Mouse (Mus musculus) limb, embryonic 11.5 days (tissue): ENCODE results near the gene Arl13b. TPM values are rescaled to one million over a fixed set of nuclear protein-coding genes. Genes with fewer than 3 reads are reported as not detected.

Experiments used
- ATAC-seq: fragments of 200-750 bp; cut with Nextera tagmentation; 2 replicates; pipeline ENCODE4 v1.8.0; 2017; ENCODE audit warnings: low read depth; ENCODE audit not compliant: insufficient number of reproducible peaks, low FRiP score, low TSS enrichment
- DNase-seq: peaks from one replicate; pipeline ENCODE4 v3.0.0-alpha.2; 2015; ENCODE audit warnings: low spot score
- H3K27ac ChIP-seq: fragments of 300-500 bp; sonication (generic); replicated peaks from 2 replicates; pipeline ENCODE4 v1.5.1; 2014; ENCODE audit warnings: low read depth, mild to moderate bottlenecking, low read length
- H3K27me3 ChIP-seq: fragments of 300-500 bp; sonication (generic); 2 replicates; pipeline ENCODE4 v1.6.1; 2014; ENCODE audit warnings: mild to moderate bottlenecking, low read length, mixed read lengths; ENCODE audit not compliant: control insufficient read depth, insufficient read depth
- H3K36me3 ChIP-seq: fragments of 300-500 bp; sonication (generic); 2 replicates; pipeline ENCODE4 v1.6.1; 2014; ENCODE audit warnings: mild to moderate bottlenecking, low read length, moderate library complexity, mixed read lengths; ENCODE audit not compliant: control insufficient read depth, insufficient read depth
- H3K4me1 ChIP-seq: fragments of 300-500 bp; sonication (generic); 2 replicates; pipeline ENCODE4 v1.6.1; 2014; ENCODE audit warnings: low read length, mixed read lengths; ENCODE audit not compliant: control insufficient read depth, insufficient read depth
- H3K4me2 ChIP-seq: fragments of 300-500 bp; sonication (generic); 2 replicates; pipeline ENCODE4 v1.6.1; 2014; ENCODE audit warnings: low read depth, mild to moderate bottlenecking, moderate library complexity; ENCODE audit not compliant: severe bottlenecking
- H3K4me3 ChIP-seq: fragments of 300-500 bp; sonication (generic); 2 replicates; pipeline ENCODE4 v1.5.1; 2014; ENCODE audit warnings: low read depth, low read length
- H3K9ac ChIP-seq: fragments of 300-500 bp; sonication (generic); 2 replicates; pipeline ENCODE4 v1.6.1; 2014; ENCODE audit warnings: mild to moderate bottlenecking, low read length
- H3K9me3 ChIP-seq: fragments of 300-500 bp; sonication (generic); 2 replicates; pipeline ENCODE4 v1.6.1; 2016; ENCODE audit warnings: low read length; ENCODE audit not compliant: control insufficient read depth
- WGBS: fragments of 180-500 bp; shearing (Covaris S2); extraction: QIAGEN DNeasy Blood & Tissue Kit; methylation state at CpG from one replicate; pipeline ENCODE4 v1.1.7; 2014; 5-methylcytosine and 5-hydroxymethylcytosine counted together
- microRNA-seq: library from miRNA; unstranded; fragments of <30 nt; microRNA quantifications from one replicate; pipeline ENCODE4, GENCODE M21; 2016
- polyA plus RNA-seq: library from polyadenylated mRNA; unstranded; fragments of >200 nt; fragmentation: Nextera tagmentation; extraction: Ambion mirVana; gene quantifications from 2 replicates; pipeline ENCODE4 v1.2.1, GENCODE M21; 2014

Arl13b gene
- polyA plus RNA-seq, 1 experiment from 2014 or later, result 19.5 TPM

DNA sequence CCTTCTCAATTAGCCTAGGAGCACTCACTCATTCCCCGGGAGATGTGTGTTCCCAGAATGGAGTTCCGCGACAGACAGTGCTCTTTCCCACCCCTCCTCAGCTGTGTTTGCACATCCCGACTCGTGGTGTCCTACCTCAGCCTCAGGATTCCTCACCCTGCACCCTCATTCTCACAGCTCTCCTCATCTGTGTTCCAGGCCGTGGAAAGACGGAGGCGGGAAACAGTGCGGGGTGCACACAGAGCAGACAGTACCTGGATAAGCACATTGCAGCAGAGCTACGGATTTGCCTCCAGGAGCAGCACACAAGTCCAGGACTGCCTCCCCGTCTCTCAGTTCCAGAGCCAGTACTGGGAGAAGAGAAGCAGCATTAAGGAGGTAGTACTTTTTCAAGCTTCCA lies 70.8 kb downstream of the Arl13b start:
- Histone ChIP-seq H3K4me3 (no peak overlapping the region), H3K4me1 (peaks cover 9% of the 10 kb centered on the region), H3K27ac (no peak overlapping the region), H3K4me2 (no peak overlapping the region), H3K9me3 (no peaks in the 10 kb centered on the region), H3K27me3 (no peaks in the 10 kb centered on the region), H3K36me3 (no peaks in the 10 kb centered on the region), H3K9ac (no peak overlapping the region)
- WGBS, result 89% methylated on average over 11 of the region's 11 CpGs
- DNase-seq (no peak), ATAC-seq (no peak)

DNA sequence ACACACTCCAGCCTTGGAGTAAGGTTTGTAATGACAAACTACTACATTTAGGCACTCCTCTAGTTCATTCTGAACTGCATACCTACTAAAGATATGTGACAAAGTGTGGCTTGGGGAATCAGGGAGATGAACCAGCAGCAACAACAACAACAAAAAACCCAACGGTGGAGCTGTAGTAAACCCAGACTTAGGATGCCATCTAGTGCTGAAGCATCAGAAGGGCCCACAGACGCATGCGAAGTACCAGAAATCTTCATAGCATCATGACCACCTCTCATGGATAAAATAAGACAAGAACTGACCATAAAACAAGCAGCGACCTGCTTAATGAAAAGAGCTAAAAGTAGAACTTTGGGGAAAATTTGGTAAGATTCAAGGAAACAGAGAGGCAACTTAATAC lies 73.4 kb downstream of the Arl13b start:
- Histone ChIP-seq H3K27ac (no peak overlapping the region), H3K27me3 (no peaks in the 10 kb centered on the region), H3K9me3 (no peaks in the 10 kb centered on the region), H3K9ac (no peak overlapping the region), H3K4me3 (no peak overlapping the region), H3K4me2 (no peak overlapping the region), H3K36me3 (no peaks in the 10 kb centered on the region), H3K4me1 (peaks cover 3% of the 10 kb centered on the region)
- no peak for DNase-seq
- WGBS, result 83% methylated on average over 4 of the region's 4 CpGs
- no peak for ATAC-seq

DNA sequence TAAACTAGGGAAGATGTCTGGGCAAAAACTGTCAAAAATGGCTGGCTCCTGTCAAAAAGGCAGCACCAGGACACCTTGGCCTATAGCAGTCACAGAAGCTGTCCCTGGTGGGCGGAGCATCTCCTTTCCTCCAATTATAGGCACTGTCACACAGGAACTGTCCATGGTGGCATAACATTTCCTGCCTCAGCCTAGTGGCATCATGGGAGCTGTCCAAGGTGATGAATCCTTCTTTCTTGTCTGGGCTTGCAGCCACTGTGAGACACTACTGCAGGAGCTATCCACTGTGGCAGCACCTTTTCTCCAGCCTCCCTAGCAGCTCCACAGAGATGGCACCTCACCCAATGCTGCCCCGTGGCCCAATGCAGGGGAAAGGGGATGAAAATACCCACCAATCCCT lies 88.5 kb downstream of the Arl13b start:
- Histone ChIP-seq H3K4me1 (no peaks in the 10 kb centered on the region), H3K9me3 (no peaks in the 10 kb centered on the region; the same call in 1 of the 2 replicates), H3K27ac (no peak overlapping the region), H3K36me3 (no peaks in the 10 kb centered on the region), H3K9ac (no peak overlapping the region), H3K27me3 (no peaks in the 10 kb centered on the region), H3K4me3 (no peak overlapping the region), H3K4me2 (no peak overlapping the region)
- 96% methylated on average over 2 of the region's 2 CpGs for WGBS
- no peak for ATAC-seq
- peak; percentile 41 for DNase-seq

GRCm38 (mm10) chr16:62755307-62755706 lies 91.5 kb downstream of the Arl13b start:
- Histone ChIP-seq H3K4me2 (no peak overlapping the region), H3K36me3 (no peaks in the 10 kb centered on the region), H3K4me1 (no peaks in the 10 kb centered on the region), H3K9ac (no peak overlapping the region), H3K9me3 (no peaks in the 10 kb centered on the region; the same call in 1 of the 2 replicates), H3K27me3 (no peaks in the 10 kb centered on the region), H3K27ac (no peak overlapping the region), H3K4me3 (no peak overlapping the region)
- no peak for ATAC-seq
- no peak for DNase-seq
- WGBS, result 91% methylated on average over 6 of the region's 6 CpGs

DNA sequence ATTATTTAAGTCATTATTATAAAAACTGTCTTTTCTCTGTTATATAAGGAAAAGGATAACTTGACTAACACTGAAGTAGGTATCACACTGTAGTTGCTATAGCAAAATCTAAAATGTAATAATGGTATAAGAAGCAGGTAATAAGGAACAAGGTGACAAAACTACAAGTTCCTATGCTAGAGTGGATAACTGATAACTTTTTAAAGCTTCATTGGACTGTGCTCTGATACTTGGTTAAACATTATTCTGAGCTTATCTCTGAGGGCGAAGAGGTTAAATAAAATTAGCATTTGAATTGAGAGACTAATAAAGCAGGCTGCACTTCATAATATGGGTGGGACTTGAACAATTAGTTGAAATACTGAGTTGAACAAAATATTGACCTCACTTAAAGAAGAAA lies 93.2 kb downstream of the Arl13b start:
- Histone ChIP-seq H3K4me1 (no peaks in the 10 kb centered on the region), H3K4me3 (no peak overlapping the region), H3K4me2 (no peak overlapping the region), H3K9me3 (no peaks in the 10 kb centered on the region; the same call in 1 of the 2 replicates), H3K9ac (no peak overlapping the region), H3K27ac (no peak overlapping the region), H3K36me3 (no peaks in the 10 kb centered on the region), H3K27me3 (no peaks in the 10 kb centered on the region)
- DNase-seq, result no peak
- no peak for ATAC-seq
- WGBS, result 91% methylated on average over 1 of the region's 1 CpGs

DNA sequence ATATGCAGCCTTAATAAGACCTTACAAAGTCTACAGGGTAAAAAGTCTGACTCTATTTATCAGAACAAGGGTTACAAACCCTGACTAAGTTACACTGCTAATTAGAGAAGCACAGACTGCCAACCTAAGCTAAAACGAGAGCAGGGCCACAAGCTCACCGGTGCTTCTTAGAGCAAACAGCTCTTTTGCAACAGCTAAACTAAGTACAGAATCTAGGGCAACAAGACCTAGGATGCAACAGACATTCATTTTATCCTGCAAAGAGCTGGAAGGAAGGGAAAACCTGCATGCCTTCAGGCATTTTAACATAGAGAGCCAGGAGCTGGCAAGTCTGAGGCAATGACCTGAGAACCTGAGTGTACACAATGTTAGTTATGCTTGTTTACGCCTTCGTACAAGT lies 93.8 kb downstream of the Arl13b start:
- no peak for DNase-seq
- Histone ChIP-seq H3K4me1 (no peaks in the 10 kb centered on the region), H3K9ac (no peak overlapping the region), H3K27ac (no peak overlapping the region), H3K27me3 (no peaks in the 10 kb centered on the region), H3K4me3 (no peak overlapping the region), H3K9me3 (no peaks in the 10 kb centered on the region), H3K4me2 (no peak overlapping the region), H3K36me3 (no peaks in the 10 kb centered on the region)
- no peak for ATAC-seq
- WGBS, result 89% methylated on average over 4 of the region's 4 CpGs

- Histone ChIP-seq H3K27me3 (no peaks in the 10 kb centered on the region), H3K4me1 (no peaks in the 10 kb centered on the region), H3K9me3 (no peaks in the 10 kb centered on the region), H3K9ac (no peak overlapping the region), H3K36me3 (no peaks in the 10 kb centered on the region), H3K4me3 (no peak overlapping the region), H3K4me2 (no peak overlapping the region), H3K27ac (no peak overlapping the region)
- DNase-seq (no peak), ATAC-seq (no peak)
- 72% methylated on average over 2 of the region's 2 CpGs for WGBS
These were observed 101.0 kb downstream of the Arl13b start for GRCm38 (mm10) chr16:62745875-62746274.

Small RNAs within 50 kb of the gene (microRNA-seq; reads per million reads assigned to microRNA genes)
- gene Gm25986, result not detected

Other genes starting within 250 kb of the Arl13b start
- gene Nsun3, start 60.2 kb downstream of the Arl13b start, polyA plus RNA-seq, result 8.3 and 10.1 TPM in 2 replicates
- gene Stx19, start 32.4 kb downstream of the Arl13b start, polyA plus RNA-seq, result 0.21 and 0.34 TPM in 2 replicates
- gene Pros1, start 7.3 kb upstream of the Arl13b start, polyA plus RNA-seq, result 16.6 and 17.3 TPM in 2 replicates